Mouse (Mus musculus) G1E (cell line): ENCODE data around the gene Kansl2.

Experiments used
- CTCF ChIP-seq: IDR thresholded peaks from 2 replicates; pipeline ENCODE4 v1.5.1; 2012; ENCODE audit warnings: low read depth, low read length, inconsistent platforms, mixed read lengths
- GATA1 ChIP-seq: IDR thresholded peaks from 2 replicates; pipeline ENCODE4 v1.6.1; 2012; ENCODE audit warnings: borderline replicate concordance, low read length, inconsistent platforms, mixed read lengths

DNA sequence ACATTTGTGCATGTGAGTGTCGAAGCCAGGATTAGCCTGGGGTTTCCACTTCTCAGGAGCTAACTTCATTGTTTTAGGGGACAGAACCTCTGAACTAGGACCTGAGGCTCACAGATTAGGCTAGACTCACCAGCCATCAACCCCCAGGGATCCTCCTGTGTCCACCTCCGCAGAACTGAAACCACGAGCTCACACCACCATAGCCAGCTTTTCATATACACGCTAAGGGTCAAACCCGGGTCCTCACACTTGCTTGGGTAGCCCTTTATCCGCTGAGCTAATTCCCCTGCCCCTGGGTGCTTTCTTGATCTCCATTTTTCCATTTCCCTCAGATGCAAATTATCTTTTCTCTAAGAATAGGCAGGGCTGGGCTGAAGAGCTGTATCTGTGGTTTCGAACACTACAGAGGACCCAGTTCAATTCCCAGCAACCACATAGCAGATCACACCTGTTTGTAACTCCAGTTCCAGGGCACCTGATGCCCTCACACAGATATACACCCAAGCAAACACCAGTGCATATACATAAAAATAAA lies 54.4 kb downstream of the Kansl2 start:
- TF ChIP-seq CTCF (no peak), GATA1 (no peak)
